Mouse (Mus musculus): Measurements from ENCODE around the gene Gm7735. TPM values are rescaled to one million over a fixed set of nuclear protein-coding genes. Genes with fewer than 3 reads are reported as not detected.
"Not testable (repeated sequence)": the region's sequence is repeated elsewhere in the genome, so short reads cannot be mapped to it uniquely, and the experiment has no call there.

Gene Gm7735
- not detected for total RNA-seq (2021)
- long read RNA-seq, experiment 1, result 0 reads
- long read RNA-seq, experiment 2, result 0 reads

- intact Hi-C loops (cut with DNase I; ENCODE audit: low total_unique reads); DNase-seq: not testable (repeated sequence)
Measured at GRCm38 (mm10) chr16:89169190-89169589, at the start of gene Gm7735. Gene Gm7735, plus strand, starts transcription at chr16:89169490.

- intact Hi-C loops (cut with DNase I; ENCODE audit: low total_unique reads), result no loop called here
- DNase-seq, result no peak
Measured at GRCm38 (mm10) chr16:89140551-89140950, 28.7 kb upstream of the Gm7735 start, which contains the start of gene Gm6358. Gene Gm6358, plus strand, starts transcription at chr16:89140851.

- intact Hi-C loops (cut with DNase I; ENCODE audit: low total_unique reads), result no loop called here
- DNase-seq, result no peak
Measured at GRCm38 (mm10) chr16:89150786-89151185, 18.5 kb upstream of the Gm7735 start, which contains the start of gene Gm10061. Gene Gm10061, plus strand, starts transcription at chr16:89151086.

- no peak for DNase-seq
- intact Hi-C loops (cut with DNase I; ENCODE audit: low total_unique reads), result no loop called here
Measured at GRCm38 (mm10) chr16:89157652-89158051, 11.6 kb upstream of the Gm7735 start, which contains the start of gene Gm9789. Gene Gm9789, plus strand, starts transcription at chr16:89157952.

- intact Hi-C loops (cut with DNase I; ENCODE audit: low total_unique reads), result no loop called here
- no peak for DNase-seq
Measured at GRCm38 (mm10) chr16:89174435-89174834, 5.1 kb downstream of the Gm7735 start, which contains the start of gene 1110057P08Rik. Gene 1110057P08Rik, plus strand, starts transcription at chr16:89174735.

GRCm38 (mm10) chr16:89188621-89189020 lies 19.3 kb downstream of the Gm7735 start:
- intact Hi-C loops (cut with DNase I; ENCODE audit: low total_unique reads), result no loop called here
- DNase-seq, result no peak

- DNase-seq, result no peak
- intact Hi-C loops (cut with DNase I; ENCODE audit: low total_unique reads), result no loop called here
Measured at GRCm38 (mm10) chr16:89205561-89205960, 36.3 kb downstream of the Gm7735 start, which contains the start of gene Krtap20-2. Gene Krtap20-2, plus strand, starts transcription at chr16:89205861.

Other genes starting within 250 kb of the Gm7735 start
- gene Krtap19-9b, start 237.2 kb upstream of the Gm7735 start, total RNA-seq (2021), result not detected
- not detected for gene Krtap16-3, start 206.6 kb upstream of the Gm7735 start, total RNA-seq (2021)
- not detected for gene Krtap22-2, start 158.7 kb upstream of the Gm7735 start, total RNA-seq (2021)
- gene Gm10229, start 154.2 kb upstream of the Gm7735 start, total RNA-seq (2021), result not detected
- not detected for gene Krtap6-1, start 137.8 kb upstream of the Gm7735 start, total RNA-seq (2021)
- not detected for gene Gm10228, start 128.0 kb upstream of the Gm7735 start, total RNA-seq (2021)
- gene Krtap6-5, start 121.6 kb upstream of the Gm7735 start, total RNA-seq (2021), result not detected
- not detected for gene 1110025L11Rik, start 105.5 kb upstream of the Gm7735 start, total RNA-seq (2021)
- not detected for gene Krtap6-3, start 85.5 kb upstream of the Gm7735 start, total RNA-seq (2021)
- not detected for gene Gm6358, start 28.6 kb upstream of the Gm7735 start, total RNA-seq (2021)
- not detected for gene Gm10061, start 18.4 kb upstream of the Gm7735 start, total RNA-seq (2021)
- not detected for gene Gm9789, start 11.5 kb upstream of the Gm7735 start, total RNA-seq (2021)
- not detected for gene 1110057P08Rik, start 5.2 kb downstream of the Gm7735 start, total RNA-seq (2021)
- not detected for gene Krtap20-2, start 36.4 kb downstream of the Gm7735 start, total RNA-seq (2021)
- not detected for gene Krtap21-1, start 234.4 kb downstream of the Gm7735 start, total RNA-seq (2021)

Measured in gastrocnemius, postnatal 14 days (tissue).